Mouse (Mus musculus) testis, postnatal 10 days (tissue): ENCODE results near the gene Tmem178.

Source experiments
- DNase-seq: peaks from one replicate; pipeline ENCODE4 v3.0.0; 2021; ENCODE audit warnings: low spot score

Gene Tmem178

DNA sequence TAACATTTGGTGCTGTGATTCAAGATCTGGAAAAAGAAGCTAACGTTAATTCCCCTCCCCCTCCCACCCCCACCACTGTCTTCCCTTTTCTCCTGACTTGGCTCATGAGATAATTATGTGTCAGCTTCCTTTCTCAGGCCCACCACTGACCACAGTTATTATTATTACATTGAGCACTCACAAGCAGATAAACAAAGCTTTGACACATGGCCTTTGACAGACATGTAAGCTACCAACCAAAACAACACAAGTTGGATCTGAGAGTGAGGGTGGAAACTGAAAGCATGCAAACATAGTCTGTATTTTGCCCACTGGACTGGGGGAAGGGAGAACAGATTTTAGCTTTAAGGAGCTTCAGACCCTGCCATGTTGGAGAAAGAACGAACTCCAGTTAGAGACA lies 52.8 kb downstream of the Tmem178 start:
- DNase-seq = no peak

GRCm38 (mm10) chr17:80998958-80999357 lies 54.5 kb downstream of the Tmem178 start:
- no peak for DNase-seq

DNA sequence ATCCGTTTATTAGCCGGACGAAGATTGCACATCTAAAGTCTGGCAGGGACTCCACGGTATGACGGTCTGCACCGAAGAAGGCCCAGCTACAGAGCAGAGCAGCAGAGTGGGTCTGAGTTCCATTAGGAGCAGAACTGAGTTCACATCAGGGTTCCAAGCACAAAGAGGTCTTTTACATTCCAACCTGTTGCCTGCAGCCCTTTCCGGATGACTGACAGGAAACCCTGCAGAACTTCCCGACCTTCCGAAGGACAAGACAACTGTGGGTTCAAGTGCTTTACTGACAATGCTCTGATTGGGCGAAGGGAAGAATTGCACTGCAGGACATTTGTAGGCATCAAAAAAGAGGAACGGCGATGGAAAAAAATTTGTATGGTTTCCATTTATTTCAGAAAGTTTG lies 56.6 kb downstream of the Tmem178 start:
- no peak for DNase-seq

DNA sequence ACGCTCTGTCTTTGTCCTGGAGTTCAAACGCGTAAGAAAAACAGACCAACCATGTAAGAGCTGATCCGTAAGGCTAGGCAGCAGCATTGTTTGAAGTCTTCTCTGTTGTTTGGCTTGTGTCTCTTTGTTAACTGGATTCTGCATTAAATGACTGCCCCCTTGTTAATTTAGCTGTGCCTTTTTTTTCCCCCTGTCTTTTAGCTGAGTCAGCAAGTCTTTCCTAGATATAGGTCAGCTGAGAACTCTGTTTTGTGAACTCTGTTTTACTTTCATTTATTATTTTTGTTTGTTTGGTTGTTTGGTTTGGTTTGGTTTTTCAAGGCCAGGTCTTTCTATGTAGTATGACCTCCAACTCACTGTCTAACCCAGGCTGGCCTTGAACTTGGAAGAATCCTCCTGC lies 57.2 kb downstream of the Tmem178 start:
- DNase-seq = no peak

DNA sequence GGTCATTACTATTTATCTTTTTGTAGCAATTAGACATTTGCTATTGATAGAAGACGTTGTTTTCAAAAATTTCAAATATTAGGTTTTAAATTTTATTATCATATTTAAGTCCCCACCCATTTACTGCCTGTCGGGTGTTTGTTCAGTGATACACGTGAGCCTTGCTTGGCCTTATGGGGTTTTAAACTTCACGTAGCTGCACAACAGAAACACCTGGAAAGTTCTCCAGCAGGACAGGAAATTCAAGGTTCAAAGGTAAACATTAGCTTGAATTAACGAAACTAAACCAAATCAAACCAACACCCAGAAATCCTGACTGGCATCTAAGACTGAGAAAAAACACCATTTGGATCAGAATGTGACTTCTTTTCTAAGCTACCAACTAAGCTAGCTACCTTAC lies 57.7 kb downstream of the Tmem178 start:
- no peak for DNase-seq

DNA sequence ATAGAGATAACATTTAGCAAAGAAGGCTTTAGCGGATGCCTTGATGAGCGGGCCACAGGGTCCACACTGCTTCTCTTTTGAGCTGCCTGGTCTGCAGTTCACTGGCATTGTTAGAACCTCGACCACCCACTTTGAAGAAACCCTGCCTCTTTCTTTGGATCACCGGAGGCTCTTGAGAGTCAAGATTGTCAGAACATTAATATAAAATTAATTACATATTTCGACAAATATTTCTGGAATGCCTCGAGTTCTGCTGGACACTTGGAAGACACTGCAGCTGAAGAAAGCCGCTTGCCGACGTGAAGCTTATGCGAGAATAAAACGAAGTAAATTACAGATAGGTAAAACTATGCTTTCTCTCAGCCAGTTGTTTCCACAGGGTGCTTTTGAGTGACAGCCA lies 60.0 kb downstream of the Tmem178 start:
- DNase-seq = no peak

- DNase-seq = no peak
Measured at GRCm38 (mm10) chr17:81005292-81005691, 60.9 kb downstream of the Tmem178 start.

DNA sequence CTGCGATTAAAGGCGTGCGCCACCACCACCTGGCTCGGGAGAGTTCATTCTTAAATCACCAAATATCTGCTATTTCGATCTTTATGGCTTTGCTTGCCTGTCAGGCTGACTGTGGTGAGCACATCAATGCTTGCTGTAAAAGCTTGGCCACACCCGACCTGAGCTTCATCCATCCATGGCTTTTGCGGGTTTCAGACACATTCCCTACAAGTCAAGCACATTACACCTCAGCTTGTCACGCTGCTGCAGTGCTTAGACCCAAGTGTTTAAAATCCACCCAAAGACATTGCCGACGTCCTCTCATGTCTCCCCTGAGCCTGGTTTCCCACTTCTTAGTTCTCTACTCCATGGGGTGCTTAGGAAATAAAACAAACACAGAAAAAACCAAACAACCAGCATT lies 64.7 kb downstream of the Tmem178 start:
- no peak for DNase-seq

DNA sequence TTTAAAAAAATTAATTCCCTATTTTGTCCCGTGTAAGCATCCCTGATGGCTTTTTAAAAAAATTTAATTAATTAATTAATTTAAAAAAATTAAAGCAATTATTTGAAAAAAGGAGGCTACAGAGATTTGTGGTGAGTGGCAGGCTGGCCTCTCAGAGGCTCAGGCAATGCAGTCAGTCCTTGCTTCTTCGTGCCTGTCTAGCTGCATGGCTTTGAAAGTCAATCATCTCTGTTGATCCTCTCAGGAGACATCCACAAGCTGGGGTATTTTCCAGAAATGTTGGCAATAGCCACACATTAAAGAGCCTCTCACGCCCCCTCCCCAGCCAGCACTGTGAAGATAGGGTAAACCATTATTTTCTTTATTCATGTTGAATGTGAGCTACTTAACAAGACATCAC lies 65.8 kb downstream of the Tmem178 start:
- no peak for DNase-seq

GRCm38 (mm10) chr17:81010844-81011685 lies 66.6 kb downstream of the Tmem178 start:
- DNase-seq = no peak

GRCm38 (mm10) chr17:81015814-81016447 lies 71.5 kb downstream of the Tmem178 start:
- no peak for DNase-seq

GRCm38 (mm10) chr17:81017132-81017531 lies 72.7 kb downstream of the Tmem178 start:
- no peak for DNase-seq

DNA sequence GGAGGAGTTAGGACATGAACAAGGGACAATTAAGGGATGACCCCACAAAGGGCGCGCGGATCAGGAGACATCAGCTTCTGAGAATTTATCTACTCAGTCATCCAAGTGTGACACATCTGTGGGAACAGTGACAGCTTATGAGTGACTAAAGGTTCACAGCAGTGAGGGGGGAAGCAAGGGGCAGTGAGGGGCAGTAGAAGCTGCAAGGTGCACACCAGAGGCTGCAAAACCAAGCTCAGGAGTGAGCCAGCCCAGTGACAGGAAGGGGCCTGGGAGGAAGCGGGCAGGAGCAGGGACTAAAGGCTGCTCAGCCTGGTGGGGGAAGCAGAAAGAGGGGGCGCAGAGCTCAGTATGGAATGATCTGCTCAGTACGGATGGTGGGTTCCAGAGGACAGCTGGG lies 82.9 kb downstream of the Tmem178 start:
- no peak for DNase-seq

- DNase-seq = no peak
Measured at GRCm38 (mm10) chr17:81031830-81032442, 87.5 kb downstream of the Tmem178 start.

DNA sequence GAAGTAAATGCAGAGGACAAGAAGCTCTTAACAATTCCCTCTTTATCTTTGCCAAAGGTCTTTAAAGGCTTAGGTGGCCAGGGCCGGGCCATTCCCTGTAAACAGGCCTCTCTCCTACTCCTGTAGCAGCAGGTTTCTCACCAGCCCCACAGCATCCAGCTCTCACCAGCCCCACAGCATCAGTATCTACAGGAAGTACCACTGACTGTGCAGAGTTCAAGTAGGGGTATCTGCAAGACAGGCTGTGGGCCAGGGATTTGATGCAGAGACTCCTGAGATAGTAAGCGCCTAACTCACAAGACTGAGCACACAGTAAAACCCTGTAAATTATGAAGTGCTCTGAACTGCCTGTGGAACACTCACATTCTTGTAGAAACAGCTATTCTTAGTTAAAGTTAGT lies 88.5 kb downstream of the Tmem178 start:
- DNase-seq = no peak

- DNase-seq = no peak
Measured at GRCm38 (mm10) chr17:81035354-81035753, 90.9 kb downstream of the Tmem178 start.

GRCm38 (mm10) chr17:81038707-81039408 lies 94.4 kb downstream of the Tmem178 start:
- DNase-seq = no peak

- DNase-seq = no peak
Measured at GRCm38 (mm10) chr17:81041662-81042061, 97.2 kb downstream of the Tmem178 start.

DNA sequence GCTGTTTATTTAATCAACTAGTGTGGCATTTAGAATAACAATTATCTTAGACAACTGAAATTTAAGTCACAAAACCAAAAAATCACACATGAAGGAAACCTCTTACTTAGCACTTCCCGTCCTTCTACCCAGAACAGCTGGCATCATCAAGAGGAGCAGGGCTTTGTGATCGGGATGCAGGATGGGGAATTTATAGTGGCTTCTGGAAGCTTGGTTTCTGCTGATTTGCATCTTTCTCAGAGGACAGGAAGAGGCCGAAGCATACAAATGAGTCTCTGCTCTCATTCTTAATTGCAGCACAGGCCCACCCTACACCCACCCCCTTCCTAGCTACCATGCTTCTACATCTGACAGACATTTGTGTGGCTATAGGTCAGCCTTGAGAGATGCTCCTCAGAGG lies 99.9 kb downstream of the Tmem178 start:
- DNase-seq = no peak

DNA sequence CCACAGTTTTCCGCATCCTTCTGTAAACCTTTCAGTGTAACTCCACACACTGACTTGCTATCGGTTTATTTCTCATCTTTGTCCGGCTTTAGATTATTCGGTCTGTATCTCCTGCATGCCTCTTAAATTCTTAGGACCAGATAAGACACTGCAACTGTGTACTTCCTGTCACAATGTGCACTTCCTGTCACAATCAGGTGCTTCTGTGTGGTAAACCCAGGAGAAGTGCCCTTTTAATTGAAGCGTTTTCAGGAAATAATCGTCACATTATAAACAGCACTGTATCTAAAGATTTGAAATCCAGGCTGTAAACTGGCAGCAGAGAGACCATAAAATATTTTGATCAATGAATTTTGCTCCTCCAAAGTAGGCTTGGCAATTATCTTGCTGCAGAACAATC lies 100.7 kb downstream of the Tmem178 start:
- no peak for DNase-seq

DNA sequence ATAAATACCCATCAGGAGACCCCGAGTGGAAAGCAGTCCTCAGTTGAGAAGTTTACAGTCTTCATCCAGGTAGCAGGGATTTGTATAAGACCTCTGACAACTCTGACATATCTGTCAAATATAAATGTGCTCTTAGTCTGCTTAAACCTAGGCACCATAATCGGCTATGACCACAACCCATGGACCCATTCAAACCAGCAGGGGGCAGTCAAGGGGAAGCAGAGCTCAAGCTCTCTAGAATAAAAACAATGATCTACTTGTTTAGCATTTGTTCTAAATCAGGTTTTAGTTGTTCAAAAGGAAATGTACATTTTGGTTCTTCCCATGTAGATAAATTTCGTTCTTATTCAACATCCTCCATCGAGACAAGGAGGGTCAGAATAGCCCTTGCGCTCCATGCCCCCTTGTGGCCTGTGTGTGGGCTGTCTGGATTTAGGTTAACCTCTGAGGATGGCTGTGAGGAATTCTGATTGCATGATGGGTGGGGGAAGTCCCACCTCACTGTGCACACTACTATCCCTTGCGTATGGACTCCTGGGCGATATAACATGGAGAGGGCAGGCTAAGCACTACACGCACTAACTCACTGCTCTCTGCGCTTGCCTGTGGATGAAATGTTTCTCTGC lies 101.2 kb downstream of the Tmem178 start:
- peak; percentile 73 for DNase-seq

DNA sequence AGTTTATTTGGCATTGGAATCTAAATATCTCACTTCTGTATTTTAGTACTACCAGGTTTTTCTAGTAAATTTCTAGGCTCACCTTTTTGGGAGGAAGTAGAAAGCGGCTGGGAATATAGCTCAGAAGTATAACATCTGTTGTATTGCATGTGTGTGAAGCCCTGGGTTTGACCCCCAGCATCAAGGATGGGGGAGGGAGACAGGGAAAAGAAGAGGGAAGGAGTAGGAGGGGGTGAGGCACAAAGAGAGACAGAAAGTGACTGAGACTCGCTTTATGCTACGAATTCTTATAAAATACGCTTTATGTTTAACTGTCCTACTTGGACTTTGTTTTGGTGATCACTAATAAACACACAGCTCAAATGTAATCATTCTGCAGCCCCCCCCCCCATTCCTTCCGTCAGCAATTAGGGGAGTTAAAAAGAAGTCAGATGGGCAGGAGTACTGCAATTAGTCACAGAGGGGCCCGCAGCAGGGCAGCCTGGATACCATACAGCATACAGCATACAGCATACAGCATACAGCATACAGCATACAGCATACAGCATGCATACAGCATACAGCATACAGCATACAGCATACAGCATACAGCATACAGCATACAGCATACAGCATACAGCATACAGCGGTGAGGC lies 103.6 kb downstream of the Tmem178 start:
- DNase-seq = no peak
